Mouse (Mus musculus): Measurements from ENCODE around the gene Ep300. TPM values are rescaled to one million over a fixed set of nuclear protein-coding genes. Genes with fewer than 3 reads are reported as not detected.

Gene Ep300
- polyA plus RNA-seq, 1 experiment: 32.4 TPM

DNA sequence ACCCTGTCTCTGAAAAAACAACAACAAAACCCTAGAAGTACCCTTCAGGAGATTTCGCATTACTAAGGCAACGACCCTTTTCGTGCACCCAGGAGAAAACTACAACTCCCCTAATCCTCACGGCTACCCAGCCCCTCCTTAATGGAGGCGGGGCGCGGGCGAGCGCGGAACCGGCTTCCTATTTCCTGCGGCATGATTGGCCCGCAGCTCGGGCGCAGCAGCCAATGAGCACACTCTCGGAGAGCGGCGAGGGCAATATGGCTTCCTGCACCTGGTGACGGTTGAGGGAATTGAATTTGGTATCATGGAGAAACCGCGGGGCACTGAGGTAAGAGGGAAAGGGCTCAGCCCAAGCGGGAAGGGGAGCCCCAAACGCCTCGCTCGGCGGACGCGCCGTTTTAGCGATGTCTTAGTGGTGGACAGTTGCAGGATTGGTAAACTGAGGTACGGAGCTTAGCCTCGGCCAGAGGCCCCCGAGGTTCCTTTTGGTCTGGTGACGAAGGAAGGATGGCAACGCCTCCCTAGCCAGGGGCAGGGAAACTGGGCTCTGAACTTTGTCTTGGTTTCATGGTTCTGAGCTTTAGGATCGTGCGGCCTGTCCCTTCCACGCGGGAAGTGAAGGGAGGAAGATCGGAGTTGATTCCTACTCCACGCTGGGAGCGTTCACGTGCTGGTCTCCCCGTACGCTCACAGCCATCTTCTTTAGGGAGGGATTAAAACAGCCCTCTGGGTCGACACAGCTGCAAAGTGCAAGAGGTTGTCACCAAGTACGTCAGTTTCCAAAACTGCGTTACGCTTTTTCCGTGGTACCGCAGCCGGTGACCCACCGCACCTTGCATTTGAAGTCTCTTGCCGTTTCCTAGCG, 78.8 kb downstream of the Ep300 start, which contains the start of gene L3mbtl2:
L3mbtl2 (plus strand) TSS at position 193 of the 865 bp plus-strand sequence.
- peak within 1 kb of the TSS; percentile 95 for H3K4me3 ChIP-seq (replicated peaks; ENCODE audit: extremely low read depth, low read depth, low read length)
- DNase-seq: peak; percentile 86
- peaks cover 3% of the 10 kb centered on the region; the same call in 1 of the 2 replicates for H3K4me1 ChIP-seq (ENCODE audit: control insufficient read depth, insufficient read depth, low read length)
- WGBS: under 1% methylated on average over 55 of the region's 55 CpGs
- TF ChIP-seq CTCF (IDR thresholded peaks at IDR 0.05; ENCODE audit: insufficient read depth, low read length) (no peak), POLR2A (IDR thresholded peaks at IDR 0.05; ENCODE audit: borderline replicate concordance, extremely low read depth, low read depth, low read length) (peak; percentile 40; the same call in 1 of the 2 replicates)

GRCm38 (mm10) chr15:81666957-81667356, 81.8 kb downstream of the Ep300 start:
- WGBS: 88% methylated on average over 10 of the region's 10 CpGs
- DNase-seq: no peak
- peaks cover 3% of the 10 kb centered on the region; the same call in 1 of the 2 replicates for H3K4me1 ChIP-seq (ENCODE audit: control insufficient read depth, insufficient read depth, low read length)
- H3K4me3 ChIP-seq (replicated peaks; ENCODE audit: extremely low read depth, low read depth, low read length): no peak overlapping the region
- TF ChIP-seq POLR2A (IDR thresholded peaks at IDR 0.05; ENCODE audit: borderline replicate concordance, extremely low read depth, low read depth, low read length): no peak
- TF ChIP-seq CTCF (IDR thresholded peaks at IDR 0.05; ENCODE audit: insufficient read depth, low read length): no peak

GRCm38 (mm10) chr15:81670231-81670640, 85.1 kb downstream of the Ep300 start:
- TF ChIP-seq CTCF (IDR thresholded peaks at IDR 0.05; ENCODE audit: insufficient read depth, low read length): peak; percentile 59
- TF ChIP-seq POLR2A (IDR thresholded peaks at IDR 0.05; ENCODE audit: borderline replicate concordance, extremely low read depth, low read depth, low read length): no peak
- 75% methylated on average over 4 of the region's 4 CpGs for WGBS
- DNase-seq: no peak
- Histone ChIP-seq H3K4me1 (ENCODE audit: control insufficient read depth, insufficient read depth, low read length) (no peaks in the 10 kb centered on the region), H3K4me3 (replicated peaks; ENCODE audit: extremely low read depth, low read depth, low read length) (no peak overlapping the region)

GRCm38 (mm10) chr15:81676637-81677036, 91.5 kb downstream of the Ep300 start:
- Histone ChIP-seq H3K4me1 (ENCODE audit: control insufficient read depth, insufficient read depth, low read length) (no peaks in the 10 kb centered on the region), H3K4me3 (replicated peaks; ENCODE audit: extremely low read depth, low read depth, low read length) (no peak overlapping the region)
- no peak for TF ChIP-seq POLR2A (IDR thresholded peaks at IDR 0.05; ENCODE audit: borderline replicate concordance, extremely low read depth, low read depth, low read length)
- no peak for TF ChIP-seq CTCF (IDR thresholded peaks at IDR 0.05; ENCODE audit: insufficient read depth, low read length)
- no peak for DNase-seq
- 44% methylated on average over 3 of the region's 3 CpGs for WGBS

DNA sequence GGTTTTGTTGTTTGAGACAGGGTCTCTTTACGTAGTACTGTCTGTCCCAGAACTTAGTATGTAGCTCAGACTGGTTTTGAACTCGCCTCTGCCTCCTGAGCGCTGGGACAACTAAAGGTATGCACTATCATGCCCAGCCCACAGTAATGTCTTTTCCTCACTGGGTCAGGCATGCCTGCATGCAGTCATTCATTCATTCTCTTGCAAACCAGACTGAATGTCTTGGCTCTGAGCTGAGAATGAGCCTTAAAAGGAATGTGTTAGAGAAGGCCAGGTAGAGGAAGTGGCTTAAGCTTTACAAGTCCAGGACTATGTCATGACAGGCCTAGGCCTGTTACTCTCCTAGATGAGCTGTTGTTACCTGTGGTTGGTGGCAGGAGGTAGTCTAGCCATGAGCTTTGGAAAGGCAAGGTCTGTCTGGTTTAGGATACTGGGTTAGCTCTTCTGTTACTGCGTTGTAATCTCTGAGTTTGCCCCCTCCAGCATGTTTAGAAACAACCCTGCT, 95.2 kb downstream of the Ep300 start:
- WGBS: 94% methylated on average over 4 of the region's 4 CpGs
- no peaks in the 10 kb centered on the region for H3K4me1 ChIP-seq (ENCODE audit: control insufficient read depth, insufficient read depth, low read length)
- TF ChIP-seq POLR2A (IDR thresholded peaks at IDR 0.05; ENCODE audit: borderline replicate concordance, extremely low read depth, low read depth, low read length) (no peak), CTCF (IDR thresholded peaks at IDR 0.05; ENCODE audit: insufficient read depth, low read length) (no peak)
- H3K4me3 ChIP-seq (replicated peaks; ENCODE audit: extremely low read depth, low read depth, low read length): no peak overlapping the region
- no peak for DNase-seq

DNA sequence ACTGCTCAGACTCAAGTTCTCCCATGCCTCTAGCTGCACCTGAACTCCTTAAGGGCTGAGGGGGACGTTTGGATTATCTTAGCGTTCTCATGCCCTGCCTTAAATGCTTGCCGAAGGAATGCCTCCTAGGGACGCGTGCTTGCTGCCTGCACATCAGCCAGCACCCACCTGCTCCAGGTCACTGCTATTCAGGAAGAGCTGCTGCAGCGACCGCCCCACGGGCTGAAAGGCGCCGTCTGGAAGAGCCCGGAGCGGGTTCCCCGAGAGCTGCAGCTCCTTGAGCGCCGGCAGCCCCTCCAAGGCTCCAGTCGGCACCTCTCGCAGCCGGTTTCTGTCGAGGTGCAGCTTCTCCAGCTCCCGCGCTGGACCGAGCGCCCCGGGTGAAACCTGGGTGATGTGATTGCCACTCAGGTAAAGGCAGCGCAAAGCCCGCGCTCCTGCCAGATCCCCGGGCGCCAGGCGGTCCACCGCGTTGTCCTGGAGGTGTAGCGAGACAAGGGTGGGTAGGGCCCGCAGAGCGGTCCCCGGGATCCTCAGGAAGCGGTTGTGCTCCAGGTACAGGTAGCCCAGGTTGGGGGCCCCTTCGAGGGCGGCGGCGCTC, 108.3 kb downstream of the Ep300 start:
- 6% methylated on average over 41 of the region's 41 CpGs for WGBS
- Histone ChIP-seq H3K4me1 (ENCODE audit: control insufficient read depth, insufficient read depth, low read length) (peaks cover 2% of the 10 kb centered on the region; the same call in 1 of the 2 replicates), H3K4me3 (replicated peaks; ENCODE audit: extremely low read depth, low read depth, low read length) (peak overlapping the region; percentile 40)
- no peak for DNase-seq
- TF ChIP-seq POLR2A (IDR thresholded peaks at IDR 0.05; ENCODE audit: borderline replicate concordance, extremely low read depth, low read depth, low read length) (no peak), CTCF (IDR thresholded peaks at IDR 0.05; ENCODE audit: insufficient read depth, low read length) (no peak)

GRCm38 (mm10) chr15:81693967-81694881, 109.1 kb downstream of the Ep300 start:
- H3K4me3 ChIP-seq (replicated peaks; ENCODE audit: extremely low read depth, low read depth, low read length): peak overlapping the region; percentile 57
- DNase-seq: peak; percentile 85
- H3K4me1 ChIP-seq (ENCODE audit: control insufficient read depth, insufficient read depth, low read length): peaks cover 2% of the 10 kb centered on the region; the same call in 1 of the 2 replicates
- peak; percentile 30; the same call in 1 of the 2 replicates for TF ChIP-seq CTCF (IDR thresholded peaks at IDR 0.05; ENCODE audit: insufficient read depth, low read length)
- no peak for TF ChIP-seq POLR2A (IDR thresholded peaks at IDR 0.05; ENCODE audit: borderline replicate concordance, extremely low read depth, low read depth, low read length)
- under 1% methylated on average over 107 of the region's 107 CpGs for WGBS

GRCm38 (mm10) chr15:81694891-81695290, 109.7 kb downstream of the Ep300 start:
- peak overlapping the region; percentile 57 for H3K4me3 ChIP-seq (replicated peaks; ENCODE audit: extremely low read depth, low read depth, low read length)

More at GRCm38 (mm10) chr15:81694891-81695290, 109.7 kb downstream of the Ep300 start:
- peaks cover 2% of the 10 kb centered on the region; the same call in 1 of the 2 replicates for H3K4me1 ChIP-seq (ENCODE audit: control insufficient read depth, insufficient read depth, low read length)
- no peak for TF ChIP-seq CTCF (IDR thresholded peaks at IDR 0.05; ENCODE audit: insufficient read depth, low read length)
- TF ChIP-seq POLR2A (IDR thresholded peaks at IDR 0.05; ENCODE audit: borderline replicate concordance, extremely low read depth, low read depth, low read length): no peak
- WGBS: 46% methylated on average over 19 of the region's 19 CpGs
- DNase-seq: no peak
